Mouse (Mus musculus) adrenal gland, postnatal 14 days (tissue): ENCODE measurements at regions not wholly inside any gene's neighbourhood (a gene's known extent, or its start where the extent isn't known, plus 50 kb on each side); places are given as distances from the start of the nearest gene placed in this dataset.

Source experiments
- DNase-seq: peaks from one replicate; pipeline ENCODE4 v3.0.0; 2021; ENCODE audit warnings: mixed read lengths

GRCm38 (mm10) chr11:45538011-45538410, 313.8 kb upstream of the Clint1 start:
- no peak for DNase-seq

- DNase-seq: peak; percentile 84
Measured at GRCm38 (mm10) chr11:45539459-45539858, 312.4 kb upstream of the Clint1 start.

- no peak for DNase-seq
Measured at GRCm38 (mm10) chr11:45544531-45544930, 307.3 kb upstream of the Clint1 start.

- DNase-seq: no peak
Measured at GRCm38 (mm10) chr11:45545896-45546626, 305.8 kb upstream of the Clint1 start.

GRCm38 (mm10) chr11:45546861-45547260, 305.0 kb upstream of the Clint1 start:
- no peak for DNase-seq

- DNase-seq: no peak
Measured at GRCm38 (mm10) chr11:45550376-45550775, 301.5 kb upstream of the Clint1 start.

GRCm38 (mm10) chr11:45577469-45578154, 274.2 kb upstream of the Clint1 start:
- no peak for DNase-seq

- no peak for DNase-seq
Measured at GRCm38 (mm10) chr11:45592335-45592734, 259.5 kb upstream of the Clint1 start.

- no peak for DNase-seq
Measured at GRCm38 (mm10) chr11:45592890-45593642, 258.8 kb upstream of the Clint1 start.

- DNase-seq: no peak
Measured at GRCm38 (mm10) chr11:45595372-45595771, 256.5 kb upstream of the Clint1 start.

GRCm38 (mm10) chr11:45621824-45622223, 230.0 kb upstream of the Clint1 start:
- no peak for DNase-seq

- DNase-seq: no peak
Measured at GRCm38 (mm10) chr11:45622701-45623100, 229.2 kb upstream of the Clint1 start.

GRCm38 (mm10) chr11:45624233-45624632, 227.6 kb upstream of the Clint1 start:
- DNase-seq: no peak

- DNase-seq: peak; percentile 19
Measured at GRCm38 (mm10) chr11:45629250-45629649, 222.6 kb upstream of the Clint1 start.

- DNase-seq: no peak
Measured at GRCm38 (mm10) chr11:45634535-45635235, 217.2 kb upstream of the Clint1 start.

- no peak for DNase-seq
Measured at GRCm38 (mm10) chr11:45635896-45636295, 216.0 kb upstream of the Clint1 start.

- no peak for DNase-seq
Measured at GRCm38 (mm10) chr11:45639236-45639635, 212.6 kb upstream of the Clint1 start.

- no peak for DNase-seq
Measured at GRCm38 (mm10) chr11:45642142-45642756, 209.6 kb upstream of the Clint1 start.

GRCm38 (mm10) chr11:45643629-45644325, 208.1 kb upstream of the Clint1 start:
- DNase-seq: no peak

- no peak for DNase-seq
Measured at GRCm38 (mm10) chr11:45645815-45646214, 206.0 kb upstream of the Clint1 start.

- DNase-seq: peak; percentile 9
Measured at GRCm38 (mm10) chr11:45647888-45648287, 204.0 kb upstream of the Clint1 start.
